Mouse (Mus musculus) megakaryocyte, embryonic 14.5 days (primary cell): ENCODE results near the gene Fcrlb.

ENCODE experiments used
- FLI1 ChIP-seq: IDR thresholded peaks from 2 replicates; pipeline ENCODE4 v1.6.1; 2012; ENCODE audit warnings: low read length, inconsistent platforms, mixed read lengths
- GATA1 ChIP-seq: IDR thresholded peaks from 3 replicates; pipeline ENCODE4 v1.6.1; 2012; ENCODE audit warnings: mixed read lengths, low read length, inconsistent platforms, borderline replicate concordance

- TF ChIP-seq GATA1 (no peak), FLI1 (no peak)
These were observed 41.3 kb downstream of the Fcrlb start for GRCm38 (mm10) chr1:170871402-170871801.
